Mouse (Mus musculus) CH12.LX (cell line): ENCODE results near the gene Tmem259. TPM values are rescaled to one million over a fixed set of nuclear protein-coding genes. Genes with fewer than 3 reads are reported as not detected.

Experiments
- DNase-seq: peaks from one replicate; pipeline ENCODE4 v3.0.0-alpha.2; 2013; ENCODE audit errors: extremely low read depth
- H3K27ac ChIP-seq: 2 replicates; pipeline ENCODE4 v1.5.1; 2012; ENCODE audit warnings: low read depth, mild to moderate bottlenecking, control low read depth, moderate library complexity; ENCODE audit not compliant: insufficient read depth
- H3K27me3 ChIP-seq: replicated peaks from 2 replicates; pipeline ENCODE3; 2012; ENCODE audit warnings: inconsistent platforms
- H3K36me3 ChIP-seq, 2 experiments: replicated peaks in 1 of 2; 2 replicates each; pipeline versions ENCODE3 to v1.6.1; 2012; ENCODE audit warnings: inconsistent platforms in 1 of 2, low read length in 1 of 2, mild to moderate bottlenecking in 1 of 2, mixed read lengths in 1 of 2, moderate library complexity in 1 of 2; ENCODE audit not compliant: control insufficient read depth in 1 of 2, insufficient read depth in 1 of 2
- H3K4me1 ChIP-seq, 2 experiments: 2 replicates each; pipeline ENCODE4 v1.6.1; 2012; ENCODE audit warnings: inconsistent platforms in 1 of 2, moderate library complexity in 1 of 2; ENCODE audit not compliant: insufficient read depth in 2 of 2, control insufficient read depth in 1 of 2
- H3K4me2 ChIP-seq: 2 replicates; pipeline ENCODE4 v1.6.1; 2012; ENCODE audit warnings: low read depth, mild to moderate bottlenecking, control low read depth; ENCODE audit not compliant: poor library complexity, insufficient read depth, severe bottlenecking
- H3K4me3 ChIP-seq, 3 experiments: fragments of 150-350 bp in 1 of 3; sonication (generic) in 1 of 3; replicated peaks in 1 of 3; 2 replicates each; pipeline versions ENCODE3 to v1.5.1; 2011 to 2012; ENCODE audit warnings: low read depth in 2 of 3, low read length in 2 of 3, mild to moderate bottlenecking in 2 of 3, moderate library complexity in 2 of 3, control low read depth in 1 of 3, improper control_type of control experiment in 1 of 3, inconsistent platforms in 1 of 3, mixed read lengths in 1 of 3; ENCODE audit not compliant: poor library complexity in 1 of 3
- H3K79me2 ChIP-seq: replicated peaks from 2 replicates; pipeline ENCODE4 v1.6.1; 2012; ENCODE audit warnings: mild to moderate bottlenecking, moderate library complexity; ENCODE audit not compliant: control insufficient read depth, poor library complexity, insufficient read depth, severe bottlenecking; ENCODE audit errors: extremely low read depth
- H3K9ac ChIP-seq: 2 replicates; pipeline ENCODE4 v1.6.1; 2012; ENCODE audit warnings: low read depth, mild to moderate bottlenecking, control low read depth, moderate library complexity; ENCODE audit not compliant: insufficient read depth
- H3K9me3 ChIP-seq: replicated peaks from 2 replicates; pipeline ENCODE3; 2012; ENCODE audit warnings: low read length, inconsistent platforms, mixed read lengths
- CHD1 ChIP-seq: IDR thresholded peaks from 2 replicates; pipeline ENCODE4 v1.6.1; 2012; ENCODE audit warnings: low read depth, low read length, improper control_type of control experiment, inconsistent platforms
- CTCF ChIP-seq, 2 experiments: IDR thresholded peaks in 1 of 2; conservative IDR thresholded peaks in 1 of 2; 2 replicates each; pipeline ENCODE4 v1.5.1; 2011 to 2012; ENCODE audit warnings: low read depth in 2 of 2, low read length in 2 of 2, improper control_type of control experiment in 1 of 2, inconsistent platforms in 1 of 2, mild to moderate bottlenecking in 1 of 2, moderate library complexity in 1 of 2
- EP300 ChIP-seq: IDR thresholded peaks from 2 replicates; pipeline ENCODE4 v1.6.1; 2011; ENCODE audit warnings: low read length, improper control_type of control experiment
- ETS1 ChIP-seq: conservative IDR thresholded peaks from 2 replicates; pipeline ENCODE4 v1.6.1; 2012; ENCODE audit warnings: low read depth, mild to moderate bottlenecking, inconsistent platforms, low read length, improper control_type of control experiment, moderate library complexity
- HCFC1 ChIP-seq: IDR thresholded peaks from 2 replicates; pipeline ENCODE4 v1.6.1; 2012; ENCODE audit warnings: low read depth, mild to moderate bottlenecking, inconsistent platforms, low read length, improper control_type of control experiment
- IRF4 ChIP-seq: IDR thresholded peaks from 2 replicates; pipeline ENCODE4 v1.6.1; 2014; ENCODE audit warnings: low read depth, mild to moderate bottlenecking, inconsistent platforms, low read length, improper control_type of control experiment
- MAFK ChIP-seq: IDR thresholded peaks from 2 replicates; pipeline ENCODE4 v1.6.1; 2011; ENCODE audit warnings: low read length, improper control_type of control experiment; ENCODE audit not compliant: insufficient replicate concordance
- MAX ChIP-seq: IDR thresholded peaks from 2 replicates; pipeline ENCODE4 v1.6.1; 2011; ENCODE audit warnings: low read length, improper control_type of control experiment
- MXI1 ChIP-seq: IDR thresholded peaks from 2 replicates; pipeline ENCODE4 v1.6.1; 2011; ENCODE audit warnings: mild to moderate bottlenecking, low read depth, low read length, improper control_type of control experiment
- MYC ChIP-seq: IDR thresholded peaks from 2 replicates; pipeline ENCODE4 v1.6.1; 2011; ENCODE audit warnings: low read depth, mild to moderate bottlenecking, improper control_type of control experiment, low read length
- NELFE ChIP-seq: IDR thresholded peaks from 2 replicates; pipeline ENCODE4 v1.6.1; 2011; ENCODE audit warnings: low read depth, low read length, improper control_type of control experiment
- NRF1 ChIP-seq: IDR thresholded peaks from 2 replicates; pipeline ENCODE4 v1.6.1; 2014; ENCODE audit warnings: low read depth, mild to moderate bottlenecking, inconsistent platforms, low read length, improper control_type of control experiment, moderate library complexity
- PAX5 ChIP-seq: IDR thresholded peaks from 2 replicates; pipeline ENCODE4 v1.6.1; 2012; ENCODE audit warnings: low read length, inconsistent platforms, mixed read lengths
- POLR2A ChIP-seq: IDR thresholded peaks from 2 replicates; pipeline ENCODE4 v1.6.1; 2011; ENCODE audit warnings: low read depth, mild to moderate bottlenecking, improper control_type of control experiment, low read length
- POLR2AphosphoS2 ChIP-seq: IDR thresholded peaks from 2 replicates; pipeline ENCODE4 v1.6.1; 2011; ENCODE audit warnings: low read depth, low read length, improper control_type of control experiment
- SIN3A ChIP-seq: IDR thresholded peaks from 2 replicates; pipeline ENCODE4 v1.6.1; 2012; ENCODE audit warnings: low read length, improper control_type of control experiment, inconsistent platforms
- TCF12 ChIP-seq: IDR thresholded peaks from 2 replicates; pipeline ENCODE4 v1.6.1; 2014; ENCODE audit warnings: low read depth, mild to moderate bottlenecking, inconsistent platforms, low read length, improper control_type of control experiment
- UBTF ChIP-seq: IDR thresholded peaks from 2 replicates; pipeline ENCODE4 v1.6.1; 2012; ENCODE audit warnings: low read depth, mild to moderate bottlenecking, inconsistent platforms, low read length, improper control_type of control experiment, moderate library complexity
- ZC3H11A ChIP-seq: IDR thresholded peaks from 2 replicates; pipeline ENCODE4 v1.6.1; 2012; ENCODE audit warnings: low read depth, mild to moderate bottlenecking, inconsistent platforms, low read length, improper control_type of control experiment
- dilution Hi-C: fragments of 300-500 bp; cut with MboI; formaldehyde crosslinking; loops from 2 replicates; pipeline ENCODE4 v1.14.3; 2020; ENCODE audit warnings: low sequenced_read_pairs; ENCODE audit not compliant: extremely low pct_unique_long_range_greater_than_20kb, extremely low pct_ligation_motif_present
- in situ Hi-C: fragments of 300-500 bp; cut with MboI; formaldehyde crosslinking; loops from 3 replicates; pipeline ENCODE4 v1.14.3; 2019; ENCODE audit warnings: low sequenced_read_pairs, low pct_ligation_motif_present, low pct_unique_long_range_greater_than_20kb, mixed read lengths
- polyA plus RNA-seq: library from polyadenylated mRNA; unstranded; fragments of >175 nt; gene quantifications from 2 replicates; pipeline ENCODE4 v1.2.1, GENCODE M21; 2012; ENCODE audit warnings: low read depth; ENCODE audit not compliant: insufficient read length
- total RNA-seq, 2 experiments: library from RNA; depleted of rRNA; stranded (reverse); fragments of 300-350 nt in 1 of 2; fragments of >200 nt in 1 of 2; gene quantifications; 2 replicates each; pipeline ENCODE4 v1.2.3; 2012 to 2014

The Tmem259 gene
- total and polyA plus RNA-seq, 3 experiments, result 50.1 to 84.2 (median 71.7) TPM

DNA sequence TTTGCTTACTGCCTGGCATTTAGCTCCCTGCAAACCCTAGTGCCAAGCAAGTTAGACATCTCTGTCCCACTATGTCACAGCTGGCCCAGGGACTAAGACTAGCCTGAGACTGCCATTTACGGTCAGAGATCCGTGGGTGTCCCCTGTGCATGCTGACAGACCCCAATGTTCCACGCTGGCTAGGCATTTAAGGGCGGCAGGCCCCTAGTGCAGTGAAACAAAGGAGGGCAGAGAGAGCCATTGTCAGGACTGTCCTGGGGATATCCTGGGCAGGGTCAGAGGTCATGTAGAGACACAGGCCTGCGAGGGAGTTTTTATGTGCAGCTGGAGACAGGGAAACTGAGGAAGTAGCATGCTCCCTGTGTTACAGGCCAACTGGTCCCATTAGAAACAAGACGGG is 50.3 kb downstream of the Tmem259 start:
- Histone ChIP-seq H3K9me3 (no peaks in the 10 kb centered on the region), H3K4me3 (peak overlapping the region; percentile 7 to 72 (median 16)), H3K79me2 (peaks cover 100% of the 10 kb centered on the region), H3K27ac (peak overlapping the region; percentile 76), H3K4me2 (peak overlapping the region; percentile 78; the same call in 1 of the 2 replicates), H3K9ac (peak overlapping the region; percentile 22; the same call in 1 of the 2 replicates), H3K36me3 (peaks cover 70 to 90% of the 10 kb centered on the region in 2 experiments), H3K4me1 (peaks cover 59 to 95% of the 10 kb centered on the region in 2 experiments), H3K27me3 (no peaks in the 10 kb centered on the region)
- TF ChIP-seq SIN3A, result 0 out of 2 replicates have a peak, but pooled peaks have one; percentile 40
- TF ChIP-seq HCFC1, result no peak
- in situ Hi-C loops, result no loop called here
- dilution Hi-C loops, result no loop called here
- DNase-seq, result no peak

DNA sequence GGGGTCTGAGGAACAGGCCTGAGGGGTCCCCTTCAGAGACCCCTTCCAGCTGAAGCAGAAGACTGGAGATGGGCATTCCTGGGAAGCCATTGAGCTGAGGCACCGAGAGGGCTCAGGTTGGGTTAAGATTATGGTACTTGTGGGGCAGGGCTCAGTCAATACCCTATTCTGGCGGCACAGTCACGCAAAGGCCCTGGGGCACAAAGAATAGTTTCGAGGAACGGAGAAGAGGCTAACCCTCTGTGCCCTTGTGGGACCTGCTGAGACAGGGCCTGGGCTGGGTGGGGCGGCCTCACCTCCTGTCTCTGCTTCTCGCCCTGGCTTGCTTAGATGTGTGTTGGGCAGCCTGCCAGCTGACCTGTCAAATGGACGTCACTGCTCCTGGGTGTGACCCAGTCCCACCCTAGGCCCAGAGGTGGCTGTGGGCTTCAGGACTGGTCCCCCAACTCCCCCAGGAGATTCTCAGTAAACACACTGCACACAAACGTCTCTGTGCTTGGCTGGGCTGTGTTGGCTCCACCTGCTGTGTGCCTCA is 50.9 kb downstream of the Tmem259 start:
- dilution Hi-C loops, result no loop called here
- H3K9ac ChIP-seq, result peak overlapping the region; percentile 22
- peaks cover 68 to 85% of the 10 kb centered on the region in 2 experiments for H3K36me3 ChIP-seq
- H3K4me3 ChIP-seq, result peak overlapping the region; percentile 18 to 96 (median 72)
- H3K27me3 ChIP-seq, result no peaks in the 10 kb centered on the region
- TF ChIP-seq UBTF (0 out of 2 replicates have a peak, but pooled peaks have one; percentile 27), CHD1 (no peak)
- TF ChIP-seq, all 38 proteins: peak for 1
- peak overlapping the region; percentile 78 for H3K4me2 ChIP-seq
- H3K79me2 ChIP-seq, result peaks cover 100% of the 10 kb centered on the region
- H3K9me3 ChIP-seq, result no peaks in the 10 kb centered on the region
- peak overlapping the region; percentile 76 for H3K27ac ChIP-seq
- DNase-seq, result no peak
- H3K4me1 ChIP-seq, result peaks cover 53 to 89% of the 10 kb centered on the region in 2 experiments
- in situ Hi-C loops, result no loop called here

GRCm38 (mm10) chr10:79932736-79933135 is 51.4 kb downstream of the Tmem259 start:
- Histone ChIP-seq H3K9ac (peak overlapping the region; percentile 22), H3K4me1 (peaks cover 48 to 84% of the 10 kb centered on the region in 2 experiments), H3K9me3 (no peaks in the 10 kb centered on the region), H3K4me2 (peak overlapping the region; percentile 78), H3K79me2 (peaks cover 100% of the 10 kb centered on the region), H3K27me3 (no peaks in the 10 kb centered on the region), H3K36me3 (peaks cover 63 to 80% of the 10 kb centered on the region in 2 experiments), H3K4me3 (peak overlapping the region; percentile 72 to 96 (median 91)), H3K27ac (peak overlapping the region; percentile 76)
- TF ChIP-seq EP300 (no peak), NRF1 (no peak), POLR2AphosphoS2 (no peak), ZC3H11A (no peak), CTCF (conservative IDR thresholded peaks at IDR 0.05 in 1 of 2, IDR thresholded peaks at IDR 0.05 in 1 of 2; ENCODE audit: low read depth in 2 of 2, low read length in 2 of 2) (no peak), PAX5 (no peak), POLR2A (no peak), MXI1 (no peak), MAFK (no peak), UBTF (peak; percentile 1; the same call in 1 of the 2 replicates), IRF4 (no peak), ETS1 (no peak), TCF12 (peak; percentile 63; the same call in 1 of the 2 replicates), MYC (no peak), SIN3A (0 out of 2 replicates have a peak, but pooled peaks have one; percentile 0), NELFE (no peak), MAX (no peak)
- DNase-seq, result no peak
- dilution Hi-C loops, result no loop called here
- in situ Hi-C loops, result no loop called here
